Mouse (Mus musculus): Measurements from ENCODE around the gene Unc5cl. TPM values are rescaled to one million over a fixed set of nuclear protein-coding genes. Genes with fewer than 3 reads are reported as not detected.

The Unc5cl gene
- total RNA-seq, 1 experiment from 2014 or later: not detected

Other genes with a start within 250 kb of the Unc5cl start
- gene Trem1, start 222.1 kb upstream of the Unc5cl start, total RNA-seq (2021): not detected in 2 replicates
- not detected in 2 replicates for gene Trem3, start 207.1 kb upstream of the Unc5cl start, total RNA-seq (2021)
- gene Treml4, start 190.6 kb upstream of the Unc5cl start, total RNA-seq (2021): 0.52 and 1.00 TPM in 2 replicates
- gene Treml2, start 155.4 kb upstream of the Unc5cl start, total RNA-seq (2021): 0.15 TPM in 1 of 2 replicates, not detected in the other
- 0.12 TPM in 1 of 2 replicates, not detected in the other for gene B430306N03Rik, start 138.8 kb upstream of the Unc5cl start, total RNA-seq (2021)
- 1.00 and 1.7 TPM in 2 replicates for gene Trem2, start 108.5 kb upstream of the Unc5cl start, total RNA-seq (2021)
- gene Treml1, start 95.0 kb upstream of the Unc5cl start, total RNA-seq (2021): not detected in 2 replicates
- gene Nfya, start 45.0 kb upstream of the Unc5cl start, total RNA-seq (2021): 36.6 and 39.2 TPM in 2 replicates
- gene Oard1, start 44.9 kb upstream of the Unc5cl start, total RNA-seq (2021): 21.5 and 31.2 TPM in 2 replicates
- 1.3 and 1.5 TPM in 2 replicates for gene Apobec2, start 22.0 kb upstream of the Unc5cl start, total RNA-seq (2021)
- gene Tspo2, start 3.4 kb upstream of the Unc5cl start, total RNA-seq (2021): not detected in 2 replicates

Measured in adrenal gland, postnatal 25 days (tissue).